Comparison of ENCODE assay signal across 19 mouse cellular contexts in the genomic region with DNA sequence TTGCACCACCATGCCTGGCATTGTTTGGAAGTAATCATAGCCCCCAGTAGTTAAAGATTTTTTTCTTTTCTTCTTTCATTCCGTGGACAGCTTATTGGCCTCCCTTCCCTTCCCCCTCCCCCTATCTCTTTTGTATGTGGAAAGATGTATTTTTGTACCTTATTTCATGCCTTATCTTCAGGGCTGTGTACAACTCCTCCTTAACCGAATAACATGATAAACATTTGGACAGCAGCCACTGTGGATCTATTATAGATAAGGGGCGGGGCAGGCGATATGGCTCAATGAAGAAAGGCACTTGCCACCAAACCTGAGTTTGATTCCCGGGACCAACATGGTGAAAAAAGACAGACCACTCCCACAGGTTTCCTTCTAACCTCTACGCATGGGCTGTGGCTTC.
"Had no signal": no experiment of that assay in that cellular context is flagged by ENCODE, and none has a peak within 500 bp of the region (broad histone marks: within the 10 kb centered on the region; RNA-seq: fewer than 3 reads in every experiment).

No protein-coding gene starts in this region.

- H3K27me3 ChIP-seq: intestine, embryonic 15.5 days; limb, embryonic 12.5 days; limb, embryonic 15.5 days; midbrain, embryonic 13.5 days; neural tube, embryonic 13.5 days had no signal

- H3K9ac ChIP-seq: intestine, embryonic 15.5 days; limb, embryonic 12.5 days; limb, embryonic 15.5 days; midbrain, embryonic 13.5 days; neural tube, embryonic 13.5 days had no signal

- H3K27ac ChIP-seq: intestine, embryonic 15.5 days; limb, embryonic 12.5 days; limb, embryonic 15.5 days; macrophage; midbrain, embryonic 10.5 days; midbrain, embryonic 13.5 days; neural tube, embryonic 13.5 days; stomach, postnatal 0 days had no signal

- H3K4me1 ChIP-seq: intestine, embryonic 15.5 days; limb, embryonic 12.5 days; limb, embryonic 15.5 days; midbrain, embryonic 10.5 days; midbrain, embryonic 13.5 days; neural tube, embryonic 13.5 days had no signal

- DNase-seq: kidney, adult 11 months; kidney, adult 9 months; kidney, postnatal 10 days; kidney, postnatal 36 days; layer of hippocampus, postnatal 36 days; left cerebral cortex, postnatal 4 days; lung, adult 2 months; thymus, adult 2 months; thymus, postnatal 25 days had no signal

- ATAC-seq: intestine, embryonic 15.5 days; midbrain, embryonic 13.5 days; midbrain, embryonic 16.5 days had no signal

- H3K9me3 ChIP-seq: intestine, embryonic 15.5 days; limb, embryonic 12.5 days; limb, embryonic 15.5 days; midbrain, embryonic 10.5 days; midbrain, embryonic 13.5 days; neural tube, embryonic 13.5 days had no signal

- H3K4me2 ChIP-seq: intestine, embryonic 15.5 days; limb, embryonic 12.5 days; limb, embryonic 15.5 days; midbrain, embryonic 13.5 days; neural tube, embryonic 13.5 days had no signal

- H3K4me3 ChIP-seq: intestine, embryonic 15.5 days; limb, embryonic 12.5 days; limb, embryonic 15.5 days; midbrain, embryonic 10.5 days; midbrain, embryonic 13.5 days; myocyte; neural tube, embryonic 13.5 days had no signal
